Mouse (Mus musculus): ENCODE results near the gene March6. TPM values are rescaled to one million over a fixed set of nuclear protein-coding genes. Genes with fewer than 3 reads are reported as not detected.

Gene March6
- total and polyA plus RNA-seq, 2 experiments: 22.6 to 77.0 TPM

DNA sequence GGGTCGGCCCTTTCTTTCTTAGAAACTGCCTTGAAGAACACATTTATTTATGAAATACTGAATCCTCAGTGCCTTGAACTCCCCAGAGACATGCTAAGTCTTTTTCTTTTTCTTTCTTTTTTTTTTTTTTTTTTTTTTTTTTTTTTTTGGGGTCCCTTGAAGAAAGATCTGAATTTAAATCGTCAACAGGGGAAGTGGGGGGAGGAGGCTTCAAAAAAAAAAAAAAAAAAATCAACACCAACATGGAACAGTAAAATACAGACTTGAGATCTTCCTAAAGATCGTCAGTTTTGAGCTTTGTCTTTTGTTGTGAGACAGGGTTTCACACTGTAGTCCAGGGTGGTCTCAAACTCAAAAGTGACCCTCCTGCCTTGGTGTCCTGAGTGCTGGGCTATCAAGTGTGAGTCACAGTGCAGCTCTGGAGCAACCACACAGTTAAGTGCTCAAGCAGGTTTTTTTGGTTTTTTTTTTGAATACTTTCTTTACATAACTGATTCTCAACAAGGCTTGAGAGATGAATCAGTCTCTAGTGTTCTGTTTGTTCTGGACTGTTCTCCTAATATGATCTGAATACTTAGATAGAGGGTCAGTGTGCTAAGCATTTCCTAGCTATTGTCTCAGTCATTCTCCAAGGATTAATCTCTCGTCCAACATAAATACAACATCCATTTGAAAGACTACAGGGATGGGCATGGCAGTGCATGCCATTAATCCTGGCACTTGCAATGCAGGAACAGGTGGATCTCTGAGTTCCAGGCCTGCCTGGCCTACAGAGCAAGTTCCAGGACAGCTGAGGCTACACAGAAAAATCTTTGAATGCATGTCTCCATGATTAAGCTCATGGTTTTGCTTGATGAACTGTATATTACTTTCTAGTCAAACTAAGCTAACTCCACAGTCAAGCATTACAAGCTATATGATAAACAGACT, 57.9 kb downstream of the March6 start:
- Histone ChIP-seq H3K36me3 (ENCODE audit: control insufficient read depth, insufficient read depth, low read length) (peaks cover 57% of the 10 kb centered on the region), H3K4me1 (ENCODE audit: control insufficient read depth, insufficient read depth, low read length) (no peaks in the 10 kb centered on the region), H3K79me2 (ENCODE audit: control insufficient read depth, insufficient read depth, low read length) (no peaks in the 10 kb centered on the region), H3K4me3 (ENCODE audit: insufficient read depth, low read depth, low read length) (no peak overlapping the region), H3K9ac (ENCODE audit: low read depth, low read length) (no peak overlapping the region), H3K27ac (replicated peaks; ENCODE audit: insufficient read depth, low read depth, low read length) (no peak overlapping the region), H3K27me3 (ENCODE audit: control insufficient read depth, insufficient read depth, low read length) (no peaks in the 10 kb centered on the region)
- DNase-seq (ENCODE audit: extremely low read depth, low read depth, low spot score): no peak
- WGBS: 78% methylated on average over 4 of the region's 4 CpGs
- no peak for TF ChIP-seq POLR2A (IDR thresholded peaks at IDR 0.05; ENCODE audit: extremely low read depth, insufficient read depth, low read length)
- TF ChIP-seq CTCF (IDR thresholded peaks at IDR 0.05; ENCODE audit: low read depth, low read length): no peak

DNA sequence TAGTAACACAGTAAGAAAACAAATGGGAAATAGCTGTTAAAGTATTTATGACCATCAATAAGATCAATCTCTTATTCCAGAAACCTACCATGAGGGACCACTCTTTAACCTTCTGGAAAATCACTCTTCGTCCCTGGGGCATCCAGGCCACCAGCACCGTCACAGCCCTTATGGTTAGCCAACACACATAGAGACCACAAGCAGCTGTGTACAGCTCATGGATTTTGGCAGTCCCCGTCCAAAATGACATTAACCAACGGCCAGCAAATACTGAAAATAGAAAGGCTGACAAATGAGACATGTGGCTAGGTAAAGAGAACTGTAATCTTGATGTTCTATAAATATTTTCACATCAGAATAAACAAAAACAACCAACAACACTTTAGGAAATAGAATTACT, 59.3 kb downstream of the March6 start:
- Histone ChIP-seq H3K4me1 (ENCODE audit: control insufficient read depth, insufficient read depth, low read length) (no peaks in the 10 kb centered on the region; the same call in 1 of the 2 replicates), H3K79me2 (ENCODE audit: control insufficient read depth, insufficient read depth, low read length) (no peaks in the 10 kb centered on the region; the same call in 1 of the 2 replicates), H3K27ac (replicated peaks; ENCODE audit: insufficient read depth, low read depth, low read length) (no peak overlapping the region), H3K4me3 (ENCODE audit: insufficient read depth, low read depth, low read length) (no peak overlapping the region), H3K36me3 (ENCODE audit: control insufficient read depth, insufficient read depth, low read length) (peaks cover 59% of the 10 kb centered on the region), H3K9ac (ENCODE audit: low read depth, low read length) (no peak overlapping the region), H3K27me3 (ENCODE audit: control insufficient read depth, insufficient read depth, low read length) (no peaks in the 10 kb centered on the region)
- 85% methylated on average over 4 of the region's 4 CpGs for WGBS
- DNase-seq (ENCODE audit: extremely low read depth, low read depth, low spot score): no peak
- TF ChIP-seq CTCF (IDR thresholded peaks at IDR 0.05; ENCODE audit: low read depth, low read length): no peak
- TF ChIP-seq POLR2A (IDR thresholded peaks at IDR 0.05; ENCODE audit: extremely low read depth, insufficient read depth, low read length): no peak

DNA sequence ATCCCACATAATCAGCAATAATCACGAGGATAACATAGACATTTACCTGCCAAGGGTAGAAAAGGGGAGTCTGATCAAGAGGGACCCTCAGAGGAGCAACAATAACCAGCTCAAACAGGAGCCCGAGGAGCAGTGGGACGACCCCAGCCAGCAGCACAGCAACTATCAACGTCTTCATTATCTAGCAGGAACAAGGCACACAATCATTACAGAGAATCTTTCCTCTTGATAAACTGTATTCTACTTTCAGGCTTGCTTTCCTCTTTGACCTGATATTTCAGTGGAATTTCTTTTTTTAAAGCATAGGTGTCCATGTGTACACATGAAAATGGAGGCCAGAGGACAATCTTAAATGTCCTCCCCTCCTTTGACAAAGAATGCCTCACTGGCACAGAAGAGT, 61.4 kb downstream of the March6 start:
- no peak overlapping the region for H3K9ac ChIP-seq (ENCODE audit: low read depth, low read length)
- H3K79me2 ChIP-seq (ENCODE audit: control insufficient read depth, insufficient read depth, low read length): no peaks in the 10 kb centered on the region; the same call in 1 of the 2 replicates
- TF ChIP-seq POLR2A (IDR thresholded peaks at IDR 0.05; ENCODE audit: extremely low read depth, insufficient read depth, low read length) (no peak), CTCF (IDR thresholded peaks at IDR 0.05; ENCODE audit: low read depth, low read length) (no peak)
- H3K27me3 ChIP-seq (ENCODE audit: control insufficient read depth, insufficient read depth, low read length): no peaks in the 10 kb centered on the region
- H3K27ac ChIP-seq (replicated peaks; ENCODE audit: insufficient read depth, low read depth, low read length): no peak overlapping the region
- 82% methylated on average over 4 of the region's 4 CpGs for WGBS
- DNase-seq (ENCODE audit: extremely low read depth, low read depth, low spot score): no peak
- peaks cover 62% of the 10 kb centered on the region for H3K36me3 ChIP-seq (ENCODE audit: control insufficient read depth, insufficient read depth, low read length)
- H3K4me1 ChIP-seq (ENCODE audit: control insufficient read depth, insufficient read depth, low read length): no peaks in the 10 kb centered on the region; the same call in 1 of the 2 replicates
- no peak overlapping the region for H3K4me3 ChIP-seq (ENCODE audit: insufficient read depth, low read depth, low read length)

- H3K27me3 ChIP-seq (ENCODE audit: control insufficient read depth, insufficient read depth, low read length): no peaks in the 10 kb centered on the region
- TF ChIP-seq POLR2A (IDR thresholded peaks at IDR 0.05; ENCODE audit: extremely low read depth, insufficient read depth, low read length): no peak
- TF ChIP-seq CTCF (IDR thresholded peaks at IDR 0.05; ENCODE audit: low read depth, low read length): no peak
- H3K36me3 ChIP-seq (ENCODE audit: control insufficient read depth, insufficient read depth, low read length): peaks cover 62% of the 10 kb centered on the region
- WGBS: 85% methylated on average over 5 of the region's 5 CpGs
- no peak for DNase-seq (ENCODE audit: extremely low read depth, low read depth, low spot score)
- no peak overlapping the region for H3K9ac ChIP-seq (ENCODE audit: low read depth, low read length)
- H3K4me1 ChIP-seq (ENCODE audit: control insufficient read depth, insufficient read depth, low read length): no peaks in the 10 kb centered on the region; the same call in 1 of the 2 replicates
- no peak overlapping the region for H3K4me3 ChIP-seq (ENCODE audit: insufficient read depth, low read depth, low read length)
- no peaks in the 10 kb centered on the region; the same call in 1 of the 2 replicates for H3K79me2 ChIP-seq (ENCODE audit: control insufficient read depth, insufficient read depth, low read length)
- H3K27ac ChIP-seq (replicated peaks; ENCODE audit: insufficient read depth, low read depth, low read length): no peak overlapping the region
Measured at GRCm38 (mm10) chr15:31468806-31469205, 62.0 kb downstream of the March6 start.

GRCm38 (mm10) chr15:31466749-31467148, 64.1 kb downstream of the March6 start:
- Histone ChIP-seq H3K4me3 (ENCODE audit: insufficient read depth, low read depth, low read length) (no peak overlapping the region), H3K36me3 (ENCODE audit: control insufficient read depth, insufficient read depth, low read length) (peaks cover 73% of the 10 kb centered on the region)

More at GRCm38 (mm10) chr15:31466749-31467148, 64.1 kb downstream of the March6 start:
- Histone ChIP-seq H3K79me2 (ENCODE audit: control insufficient read depth, insufficient read depth, low read length) (no peaks in the 10 kb centered on the region; the same call in 1 of the 2 replicates), H3K27me3 (ENCODE audit: control insufficient read depth, insufficient read depth, low read length) (no peaks in the 10 kb centered on the region), H3K9ac (ENCODE audit: low read depth, low read length) (no peak overlapping the region), H3K27ac (replicated peaks; ENCODE audit: insufficient read depth, low read depth, low read length) (no peak overlapping the region; the same call in 1 of the 2 replicates), H3K4me1 (ENCODE audit: control insufficient read depth, insufficient read depth, low read length) (no peaks in the 10 kb centered on the region; the same call in 1 of the 2 replicates)
- WGBS: 89% methylated on average over 1 of the region's 1 CpGs
- no peak for DNase-seq (ENCODE audit: extremely low read depth, low read depth, low spot score)
- no peak for TF ChIP-seq CTCF (IDR thresholded peaks at IDR 0.05; ENCODE audit: low read depth, low read length)
- TF ChIP-seq POLR2A (IDR thresholded peaks at IDR 0.05; ENCODE audit: extremely low read depth, insufficient read depth, low read length): no peak

All from liver, adult 2 months (tissue).